Mouse (Mus musculus): ENCODE measurements around the gene Phrf1. TPM values are rescaled to one million over a fixed set of nuclear protein-coding genes. Genes with fewer than 3 reads are reported as not detected.

Phrf1 gene
- polyA plus RNA-seq, 1 experiment from 2014 or later = 26.6 TPM

GRCm38 (mm10) chr7:141278766-141279590, 50.4 kb downstream of the Phrf1 start, which contains the start of gene Sct:
Gene Sct (minus strand): TSS chr7:141279133.
- Histone ChIP-seq H3K9me3 (ENCODE audit: low read length) (no peaks in the 10 kb centered on the region), H3K9ac (replicated peaks; ENCODE audit: low read depth) (no peak within 1 kb of the TSS), H3K4me1 (ENCODE audit: insufficient read depth, low read depth, low read length) (peaks cover 6% of the 10 kb centered on the region; the same call in 1 of the 2 replicates), H3K4me2 (replicated peaks; ENCODE audit: low read depth, low read length) (peak within 1 kb of the TSS; percentile 74), H3K4me3 (ENCODE audit: low read depth, low read length) (peak within 1 kb of the TSS; percentile 36), H3K27me3 (replicated peaks; ENCODE audit: insufficient read depth, low read length) (0 out of 2 replicates have a peak, but pooled peaks cover 5% of the 10 kb centered on the region), H3K27ac (ENCODE audit: low read length) (no peak within 1 kb of the TSS), H3K36me3 (ENCODE audit: insufficient read depth, low read length) (no peaks in the 10 kb centered on the region)
- 4% methylated on average over 46 of the region's 46 CpGs for WGBS
- no peak for TF ChIP-seq EP300 (IDR thresholded peaks at IDR 0.05)
- TF ChIP-seq CTCF (IDR thresholded peaks at IDR 0.05) = peak; percentile 74
- ATAC-seq = peak; percentile 74
- DNase-seq (ENCODE audit: low spot score) = peak; percentile 62

DNA sequence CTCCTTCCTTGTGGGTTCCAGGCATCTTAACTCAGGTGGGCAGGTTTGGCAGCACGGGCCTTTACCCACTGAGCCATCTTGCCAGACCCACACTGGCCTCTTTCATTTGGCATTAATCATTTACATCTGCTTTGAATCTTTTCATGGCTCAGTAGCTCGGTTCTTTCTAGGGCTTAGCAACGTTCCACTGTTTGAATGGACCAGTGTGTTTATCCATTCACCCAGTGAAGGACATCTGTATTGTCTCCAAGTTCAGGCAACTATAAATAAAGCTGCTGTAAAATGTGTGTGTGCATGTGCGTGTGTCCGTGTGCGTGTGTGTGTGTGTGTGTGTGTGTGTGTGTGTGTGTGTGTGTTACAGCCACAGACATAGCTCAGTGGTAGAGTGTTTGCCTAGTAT, 52.9 kb downstream of the Phrf1 start:
- Histone ChIP-seq H3K4me3 (ENCODE audit: low read depth, low read length) (no peak overlapping the region), H3K36me3 (ENCODE audit: insufficient read depth, low read length) (no peaks in the 10 kb centered on the region), H3K4me1 (ENCODE audit: insufficient read depth, low read depth, low read length) (peaks cover 6% of the 10 kb centered on the region; the same call in 1 of the 2 replicates), H3K27ac (ENCODE audit: low read length) (no peak overlapping the region), H3K27me3 (replicated peaks; ENCODE audit: insufficient read depth, low read length) (0 out of 2 replicates have a peak, but pooled peaks cover 5% of the 10 kb centered on the region), H3K9ac (replicated peaks; ENCODE audit: low read depth) (no peak overlapping the region), H3K4me2 (replicated peaks; ENCODE audit: low read depth, low read length) (no peak overlapping the region), H3K9me3 (ENCODE audit: low read length) (no peaks in the 10 kb centered on the region)
- no peak for TF ChIP-seq EP300 (IDR thresholded peaks at IDR 0.05)
- no peak for TF ChIP-seq CTCF (IDR thresholded peaks at IDR 0.05)
- ATAC-seq (no peak), DNase-seq (ENCODE audit: low spot score) (no peak)
- WGBS = 65% methylated on average over 6 of the region's 6 CpGs

GRCm38 (mm10) chr7:141282756-141283155, 54.2 kb downstream of the Phrf1 start:
- H3K36me3 ChIP-seq (ENCODE audit: insufficient read depth, low read length) = no peaks in the 10 kb centered on the region
- no peak overlapping the region for H3K27ac ChIP-seq (ENCODE audit: low read length)
- no peak for TF ChIP-seq CTCF (IDR thresholded peaks at IDR 0.05)
- TF ChIP-seq EP300 (IDR thresholded peaks at IDR 0.05) = no peak
- H3K27me3 ChIP-seq (replicated peaks; ENCODE audit: insufficient read depth, low read length) = 0 out of 2 replicates have a peak, but pooled peaks cover 5% of the 10 kb centered on the region
- ATAC-seq (no peak), DNase-seq (ENCODE audit: low spot score) (no peak)
- H3K4me1 ChIP-seq (ENCODE audit: insufficient read depth, low read depth, low read length) = peaks cover 6% of the 10 kb centered on the region; the same call in 1 of the 2 replicates
- H3K4me2 ChIP-seq (replicated peaks; ENCODE audit: low read depth, low read length) = no peak overlapping the region
- WGBS = 82% methylated on average over 4 of the region's 4 CpGs
- H3K9me3 ChIP-seq (ENCODE audit: low read length) = no peaks in the 10 kb centered on the region
- no peak overlapping the region for H3K9ac ChIP-seq (replicated peaks; ENCODE audit: low read depth)
- H3K4me3 ChIP-seq (ENCODE audit: low read depth, low read length) = no peak overlapping the region

DNA sequence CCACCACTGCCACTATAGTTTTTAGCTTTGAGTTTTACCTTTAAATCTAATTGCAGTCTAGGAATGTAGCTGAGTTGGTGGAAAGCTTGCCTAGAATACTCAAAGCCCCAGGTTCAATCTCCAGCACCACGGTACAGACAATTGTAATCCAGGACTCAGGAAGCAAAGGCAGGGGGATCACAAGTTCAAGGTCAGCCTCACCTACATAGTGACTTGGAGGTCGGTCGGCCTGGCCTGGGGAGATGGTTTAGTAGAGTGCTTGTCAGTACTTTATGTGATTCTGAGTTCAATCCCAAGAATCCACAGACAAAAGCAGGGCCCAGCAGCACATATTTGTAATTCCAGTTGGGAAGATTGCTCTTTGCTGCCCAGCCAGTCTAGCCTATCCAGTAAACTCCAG, 59.5 kb downstream of the Phrf1 start:
- H3K27ac ChIP-seq (ENCODE audit: low read length) = no peak overlapping the region
- DNase-seq (ENCODE audit: low spot score) (no peak), ATAC-seq (no peak)
- no peak overlapping the region for H3K4me2 ChIP-seq (replicated peaks; ENCODE audit: low read depth, low read length)
- no peak overlapping the region for H3K4me3 ChIP-seq (ENCODE audit: low read depth, low read length)
- H3K9me3 ChIP-seq (ENCODE audit: low read length) = no peaks in the 10 kb centered on the region
- H3K27me3 ChIP-seq (replicated peaks; ENCODE audit: insufficient read depth, low read length) = peaks cover 23% of the 10 kb centered on the region
- no peak for TF ChIP-seq EP300 (IDR thresholded peaks at IDR 0.05)
- TF ChIP-seq CTCF (IDR thresholded peaks at IDR 0.05) = no peak
- 65% methylated on average over 3 of the region's 3 CpGs for WGBS
- H3K9ac ChIP-seq (replicated peaks; ENCODE audit: low read depth) = no peak overlapping the region
- H3K4me1 ChIP-seq (ENCODE audit: insufficient read depth, low read depth, low read length) = peaks cover 3% of the 10 kb centered on the region; the same call in 1 of the 2 replicates
- no peaks in the 10 kb centered on the region for H3K36me3 ChIP-seq (ENCODE audit: insufficient read depth, low read length)

DNA sequence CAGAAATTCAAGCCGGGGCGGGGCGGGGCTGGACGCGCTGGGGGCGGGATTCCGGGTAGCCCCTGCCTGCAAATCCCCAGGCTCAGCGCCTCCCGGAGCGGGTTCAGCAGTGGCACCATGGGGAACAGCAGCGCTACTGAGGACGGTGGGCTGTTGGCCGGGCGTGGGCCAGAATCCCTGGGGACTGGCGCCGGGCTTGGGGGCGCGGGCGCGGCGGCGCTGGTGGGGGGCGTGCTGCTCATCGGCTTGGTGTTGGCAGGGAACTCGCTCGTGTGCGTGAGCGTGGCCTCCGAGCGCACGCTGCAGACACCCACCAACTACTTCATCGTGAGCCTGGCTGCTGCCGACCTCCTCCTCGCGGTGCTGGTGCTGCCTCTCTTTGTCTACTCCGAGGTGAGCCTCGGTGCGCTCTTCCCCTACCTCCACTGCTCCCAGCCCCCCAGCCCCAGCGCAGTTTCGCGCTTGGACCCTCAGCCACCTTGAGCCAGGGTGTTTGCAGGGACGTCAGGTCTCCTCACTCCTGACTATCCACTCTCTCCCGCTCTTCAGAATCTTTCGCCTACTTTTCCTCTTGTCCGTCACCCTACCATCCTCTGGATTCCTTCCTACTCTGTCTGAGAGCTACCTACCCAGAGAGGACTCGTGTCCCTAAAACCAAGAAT, 63.5 kb downstream of the Phrf1 start, which contains the start of gene Drd4:
TSS of gene Drd4 (plus strand) at position 86 of the 662 bp plus-strand sequence.
- Histone ChIP-seq H3K4me3 (ENCODE audit: low read depth, low read length) (peak within 1 kb of the TSS; percentile 34), H3K27ac (ENCODE audit: low read length) (no peak within 1 kb of the TSS), H3K36me3 (ENCODE audit: insufficient read depth, low read length) (no peaks in the 10 kb centered on the region), H3K9me3 (ENCODE audit: low read length) (no peaks in the 10 kb centered on the region), H3K4me2 (replicated peaks; ENCODE audit: low read depth, low read length) (peak within 1 kb of the TSS; percentile 58), H3K27me3 (replicated peaks; ENCODE audit: insufficient read depth, low read length) (peaks cover 45% of the 10 kb centered on the region), H3K9ac (replicated peaks; ENCODE audit: low read depth) (peak within 1 kb of the TSS; percentile 32), H3K4me1 (ENCODE audit: insufficient read depth, low read depth, low read length) (peaks cover 9% of the 10 kb centered on the region; the same call in 1 of the 2 replicates)
- DNase-seq (ENCODE audit: low spot score) (peak; percentile 43), ATAC-seq (peak; percentile 53)
- no peak for TF ChIP-seq EP300 (IDR thresholded peaks at IDR 0.05)
- no peak for TF ChIP-seq CTCF (IDR thresholded peaks at IDR 0.05)
- whole genome bisulfite sequencing = 4% methylated on average over 39 of the region's 46 CpGs
